Mouse (Mus musculus) forebrain, embryonic 12.5 days (tissue): ENCODE results near the gene Cd5. TPM values are rescaled to one million over a fixed set of nuclear protein-coding genes. Genes with fewer than 3 reads are reported as not detected.

Experiments used
- ATAC-seq: fragments of 200-750 bp; cut with Nextera tagmentation; 2 replicates; pipeline ENCODE4 v1.8.0; 2017; ENCODE audit warnings: moderate TSS enrichment; ENCODE audit not compliant: low FRiP score
- H3K27ac ChIP-seq: fragments of 300-500 bp; sonication (generic); 2 replicates; pipeline ENCODE4 v1.5.1; 2016; ENCODE audit warnings: mild to moderate bottlenecking
- H3K27me3 ChIP-seq: fragments of 300-500 bp; sonication (generic); 2 replicates; pipeline ENCODE4 v1.6.1; 2016; ENCODE audit warnings: mild to moderate bottlenecking
- H3K36me3 ChIP-seq: fragments of 300-500 bp; sonication (generic); replicated peaks from 2 replicates; pipeline ENCODE4 v1.6.1; 2016; ENCODE audit warnings: mild to moderate bottlenecking
- H3K4me1 ChIP-seq: fragments of 300-500 bp; sonication (generic); 2 replicates; pipeline ENCODE4 v1.6.1; 2016
- H3K4me2 ChIP-seq: fragments of 300-500 bp; sonication (generic); 2 replicates; pipeline ENCODE4 v1.6.1; 2016; ENCODE audit warnings: mild to moderate bottlenecking, moderate library complexity
- H3K4me3 ChIP-seq: fragments of 300-500 bp; sonication (generic); replicated peaks from 2 replicates; pipeline ENCODE4 v1.5.1; 2016; ENCODE audit warnings: mild to moderate bottlenecking
- H3K9ac ChIP-seq: fragments of 300-500 bp; sonication (generic); 2 replicates; pipeline ENCODE4 v1.6.1; 2016; ENCODE audit warnings: mild to moderate bottlenecking
- H3K9me3 ChIP-seq: fragments of 300-500 bp; sonication (generic); 2 replicates; pipeline ENCODE4 v1.6.1; 2016
- WGBS: fragments of 180-500 bp; shearing (Covaris S2); methylation state at CpG from one replicate; pipeline ENCODE4 v1.1.7; 2016; 5-methylcytosine and 5-hydroxymethylcytosine counted together
- polyA plus RNA-seq: library from polyadenylated mRNA; unstranded; fragments of >200 nt; fragmentation: Nextera tagmentation; extraction: Ambion mirVana; gene quantifications from 2 replicates; pipeline ENCODE4 v1.2.1, GENCODE M21; 2016

Cd5 gene
- polyA plus RNA-seq, 1 experiment from 2014 or later: not detected

- Histone ChIP-seq H3K9ac (no peak overlapping the region), H3K27me3 (no peaks in the 10 kb centered on the region), H3K4me1 (no peaks in the 10 kb centered on the region), H3K27ac (no peak overlapping the region), H3K4me3 (no peak overlapping the region), H3K9me3 (no peaks in the 10 kb centered on the region), H3K36me3 (no peaks in the 10 kb centered on the region), H3K4me2 (no peak overlapping the region)
- no peak for ATAC-seq
- 92% methylated on average over 6 of the region's 6 CpGs for WGBS
Measured at GRCm38 (mm10) chr19:10738038-10738437, 764 bp downstream of the Cd5 start.

GRCm38 (mm10) chr19:10735861-10736260 lies 2.9 kb downstream of the Cd5 start:
- Histone ChIP-seq H3K9ac (no peak overlapping the region), H3K27me3 (no peaks in the 10 kb centered on the region), H3K9me3 (no peaks in the 10 kb centered on the region), H3K4me1 (no peaks in the 10 kb centered on the region), H3K27ac (no peak overlapping the region), H3K4me3 (no peak overlapping the region), H3K4me2 (no peak overlapping the region), H3K36me3 (no peaks in the 10 kb centered on the region)
- 92% methylated on average over 7 of the region's 7 CpGs for WGBS
- ATAC-seq: no peak

- no peak overlapping the region for H3K9ac ChIP-seq
- no peak overlapping the region for H3K27ac ChIP-seq
- no peaks in the 10 kb centered on the region for H3K36me3 ChIP-seq
- ATAC-seq: no peak
- H3K4me1 ChIP-seq: no peaks in the 10 kb centered on the region
- 91% methylated on average over 3 of the region's 3 CpGs for WGBS
- H3K27me3 ChIP-seq: no peaks in the 10 kb centered on the region
- H3K4me3 ChIP-seq: no peak overlapping the region
- H3K9me3 ChIP-seq: no peaks in the 10 kb centered on the region
- no peak overlapping the region for H3K4me2 ChIP-seq
Measured at GRCm38 (mm10) chr19:10735061-10735460, 3.7 kb downstream of the Cd5 start.

GRCm38 (mm10) chr19:10734554-10734953 lies 4.2 kb downstream of the Cd5 start:
- no peak overlapping the region for H3K9ac ChIP-seq
- no peaks in the 10 kb centered on the region for H3K27me3 ChIP-seq
- H3K4me1 ChIP-seq: no peaks in the 10 kb centered on the region
- 83% methylated on average over 7 of the region's 7 CpGs for WGBS
- no peaks in the 10 kb centered on the region for H3K36me3 ChIP-seq
- no peaks in the 10 kb centered on the region for H3K9me3 ChIP-seq
- no peak overlapping the region for H3K4me3 ChIP-seq
- H3K27ac ChIP-seq: no peak overlapping the region
- no peak overlapping the region for H3K4me2 ChIP-seq
- no peak for ATAC-seq

- Histone ChIP-seq H3K36me3 (no peaks in the 10 kb centered on the region), H3K4me2 (no peak overlapping the region), H3K4me1 (no peaks in the 10 kb centered on the region), H3K27ac (no peak overlapping the region), H3K9me3 (no peaks in the 10 kb centered on the region), H3K4me3 (no peak overlapping the region), H3K9ac (no peak overlapping the region), H3K27me3 (no peaks in the 10 kb centered on the region)
- 87% methylated on average over 10 of the region's 10 CpGs for WGBS
- ATAC-seq: no peak
Measured at GRCm38 (mm10) chr19:10733501-10734127, 5.2 kb downstream of the Cd5 start.

GRCm38 (mm10) chr19:10732741-10733140 lies 6.1 kb downstream of the Cd5 start:
- Histone ChIP-seq H3K9ac (no peak overlapping the region), H3K27me3 (no peaks in the 10 kb centered on the region), H3K9me3 (no peaks in the 10 kb centered on the region), H3K4me2 (no peak overlapping the region), H3K4me3 (no peak overlapping the region), H3K4me1 (no peaks in the 10 kb centered on the region), H3K27ac (no peak overlapping the region), H3K36me3 (no peaks in the 10 kb centered on the region)
- no peak for ATAC-seq
- WGBS: 99% methylated on average over 7 of the region's 7 CpGs

- Histone ChIP-seq H3K4me3 (no peak overlapping the region), H3K9ac (no peak overlapping the region), H3K27ac (no peak overlapping the region), H3K4me2 (no peak overlapping the region), H3K27me3 (no peaks in the 10 kb centered on the region), H3K4me1 (no peaks in the 10 kb centered on the region), H3K36me3 (no peaks in the 10 kb centered on the region), H3K9me3 (no peaks in the 10 kb centered on the region)
- no peak for ATAC-seq
- WGBS: 92% methylated on average over 7 of the region's 7 CpGs
Measured at GRCm38 (mm10) chr19:10731975-10732374, 6.8 kb downstream of the Cd5 start.

GRCm38 (mm10) chr19:10730469-10730868 lies 8.3 kb downstream of the Cd5 start:
- Histone ChIP-seq H3K9ac (no peak overlapping the region), H3K4me3 (no peak overlapping the region), H3K4me1 (no peaks in the 10 kb centered on the region), H3K4me2 (no peak overlapping the region), H3K9me3 (no peaks in the 10 kb centered on the region), H3K27ac (no peak overlapping the region), H3K27me3 (no peaks in the 10 kb centered on the region), H3K36me3 (no peaks in the 10 kb centered on the region)
- WGBS: 79% methylated on average over 5 of the region's 5 CpGs
- no peak for ATAC-seq

GRCm38 (mm10) chr19:10729889-10730288 lies 8.9 kb downstream of the Cd5 start:
- Histone ChIP-seq H3K27me3 (no peaks in the 10 kb centered on the region), H3K4me1 (no peaks in the 10 kb centered on the region), H3K36me3 (no peaks in the 10 kb centered on the region), H3K9ac (no peak overlapping the region), H3K9me3 (no peaks in the 10 kb centered on the region), H3K27ac (no peak overlapping the region), H3K4me2 (no peak overlapping the region), H3K4me3 (no peak overlapping the region)
- 93% methylated on average over 10 of the region's 10 CpGs for WGBS
- ATAC-seq: no peak

GRCm38 (mm10) chr19:10724629-10725363 lies 14.0 kb downstream of the Cd5 start:
- Histone ChIP-seq H3K4me3 (no peak overlapping the region), H3K27me3 (no peaks in the 10 kb centered on the region), H3K36me3 (no peaks in the 10 kb centered on the region), H3K4me2 (no peak overlapping the region), H3K9me3 (no peaks in the 10 kb centered on the region), H3K9ac (no peak overlapping the region), H3K4me1 (peaks cover 23% of the 10 kb centered on the region), H3K27ac (no peak overlapping the region)
- 87% methylated on average over 13 of the region's 13 CpGs for WGBS
- no peak for ATAC-seq

- H3K36me3 ChIP-seq: no peaks in the 10 kb centered on the region
- no peak overlapping the region for H3K4me3 ChIP-seq
- H3K9me3 ChIP-seq: no peaks in the 10 kb centered on the region
- H3K27me3 ChIP-seq: no peaks in the 10 kb centered on the region
- ATAC-seq: no peak
- H3K27ac ChIP-seq: no peak overlapping the region
- H3K9ac ChIP-seq: no peak overlapping the region
- H3K4me1 ChIP-seq: peaks cover 29% of the 10 kb centered on the region
- WGBS: 37% methylated on average over 5 of the region's 5 CpGs
- H3K4me2 ChIP-seq: no peak overlapping the region
Measured at GRCm38 (mm10) chr19:10723649-10724048, 15.2 kb downstream of the Cd5 start.

- 26% methylated on average over 13 of the region's 13 CpGs for WGBS
- no peak for ATAC-seq
- Histone ChIP-seq H3K4me2 (no peak overlapping the region), H3K9ac (no peak overlapping the region), H3K4me3 (no peak overlapping the region), H3K36me3 (no peaks in the 10 kb centered on the region), H3K9me3 (no peaks in the 10 kb centered on the region), H3K27me3 (no peaks in the 10 kb centered on the region), H3K27ac (no peak overlapping the region), H3K4me1 (peaks cover 29% of the 10 kb centered on the region)
Measured at GRCm38 (mm10) chr19:10723084-10723483, 15.7 kb downstream of the Cd5 start.

- Histone ChIP-seq H3K9ac (no peak overlapping the region), H3K4me2 (no peak overlapping the region), H3K27ac (no peak overlapping the region), H3K27me3 (no peaks in the 10 kb centered on the region), H3K4me1 (peaks cover 29% of the 10 kb centered on the region), H3K4me3 (no peak overlapping the region), H3K36me3 (no peaks in the 10 kb centered on the region), H3K9me3 (no peaks in the 10 kb centered on the region)
- no peak for ATAC-seq
- 74% methylated on average over 5 of the region's 5 CpGs for WGBS
Measured at GRCm38 (mm10) chr19:10721064-10721463, 17.7 kb downstream of the Cd5 start.
